Mouse (Mus musculus) testis, postnatal 14 days (tissue): ENCODE data around the gene Pnpla5.
A peak's percentile ranks its signal among the peaks of the same experiment; 100 is the strongest.

Experiments used
- DNase-seq: peaks from one replicate; pipeline ENCODE4 v3.0.0; 2021; ENCODE audit warnings: low spot score

The Pnpla5 gene

DNA sequence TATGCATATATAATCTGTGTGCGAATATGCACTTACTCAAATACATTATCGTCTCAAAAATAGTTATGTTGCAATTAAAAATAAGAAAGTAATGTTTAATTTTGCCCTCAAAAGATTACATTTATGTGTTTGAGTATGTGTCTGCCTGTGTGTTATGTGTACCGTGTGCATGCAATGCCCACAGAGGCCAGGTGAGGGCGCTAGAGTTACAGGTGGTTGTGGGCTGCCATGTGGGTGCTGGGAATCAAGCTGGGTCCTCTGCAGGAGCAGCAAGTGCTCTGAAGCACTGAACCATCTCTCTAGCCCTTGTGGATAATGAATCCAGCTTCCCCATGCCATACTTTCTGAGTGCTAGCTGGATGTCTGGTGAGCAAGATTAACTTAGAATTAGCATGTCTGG lies 57.3 kb downstream of the Pnpla5 start:
- DNase-seq = peak; percentile 42

DNA sequence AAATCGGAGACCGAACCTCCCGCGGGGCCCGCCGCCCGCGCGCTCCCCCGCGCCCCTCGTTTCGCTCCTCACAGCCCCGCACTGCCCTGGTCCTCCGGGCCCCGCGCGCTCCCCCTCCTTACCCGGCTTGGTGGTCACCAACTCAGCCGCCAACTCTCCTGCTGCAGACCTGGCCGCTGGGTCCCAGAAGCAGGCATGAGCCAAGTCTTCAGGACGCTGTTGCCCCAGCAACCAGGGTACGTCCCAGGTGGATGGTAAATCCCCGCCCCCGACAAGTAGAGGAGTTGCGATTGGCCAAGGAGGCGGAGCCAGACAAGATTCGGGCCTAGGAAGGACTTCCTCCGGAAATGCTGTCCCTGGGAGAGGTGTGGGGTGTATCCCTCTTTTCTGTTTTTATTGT lies 57.8 kb downstream of the Pnpla5 start, which contains the start of gene Efcab6:
TSS of gene Efcab6 (minus strand) at position 240 of the 400 bp plus-strand sequence.
- peak; percentile 79 for DNase-seq
